Mouse (Mus musculus) intestine, embryonic 14.5 days (tissue): ENCODE measurements around the gene Hmgxb4. TPM values are rescaled to one million over a fixed set of nuclear protein-coding genes. Genes with fewer than 3 reads are reported as not detected.
A peak's percentile ranks its signal among the peaks of the same experiment; 100 is the strongest.

Experiments
- ATAC-seq: fragments of 200-750 bp; cut with Nextera tagmentation; replicated peaks from 2 replicates; pipeline ENCODE4 v1.8.0; 2017; ENCODE audit warnings: low read depth, moderate number of reproducible peaks, moderate TSS enrichment, moderate library complexity; ENCODE audit not compliant: low FRiP score, low TSS enrichment
- DNase-seq: peaks from one replicate; pipeline ENCODE4 v3.0.0-alpha.2; 2018; ENCODE audit warnings: low spot score
- H3K27ac ChIP-seq: fragments of 300-500 bp; sonication (generic); 2 replicates; pipeline ENCODE4 v1.5.1; 2014; ENCODE audit warnings: low read depth, mild to moderate bottlenecking, control low read depth
- H3K27me3 ChIP-seq: fragments of 300-500 bp; sonication (generic); replicated peaks from 2 replicates; pipeline ENCODE4 v1.6.1; 2014; ENCODE audit warnings: low read length, control low read depth; ENCODE audit not compliant: control insufficient read depth, insufficient read depth
- H3K36me3 ChIP-seq: fragments of 300-500 bp; sonication (generic); 2 replicates; pipeline ENCODE4 v1.6.1; 2014; ENCODE audit warnings: low read length, control low read depth; ENCODE audit not compliant: control insufficient read depth, insufficient read depth
- H3K4me1 ChIP-seq: fragments of 300-500 bp; sonication (generic); replicated peaks from 2 replicates; pipeline ENCODE4 v1.6.1; 2014; ENCODE audit warnings: low read length, control low read depth, mixed read lengths; ENCODE audit not compliant: control insufficient read depth, insufficient read depth
- H3K4me2 ChIP-seq: fragments of 300-500 bp; sonication (generic); 2 replicates; pipeline ENCODE4 v1.6.1; 2014; ENCODE audit warnings: low read length
- H3K4me3 ChIP-seq: fragments of 300-500 bp; sonication (generic); 2 replicates; pipeline ENCODE4 v1.5.1; 2014; ENCODE audit warnings: low read depth, low read length, control low read depth, mixed read lengths
- H3K9ac ChIP-seq: fragments of 300-500 bp; sonication (generic); 2 replicates; pipeline ENCODE4 v1.6.1; 2014; ENCODE audit warnings: mild to moderate bottlenecking, low read length
- H3K9me3 ChIP-seq: fragments of 300-500 bp; sonication (generic); 2 replicates; pipeline ENCODE4 v1.6.1; 2016; ENCODE audit warnings: low read length, control low read depth; ENCODE audit not compliant: control insufficient read depth
- WGBS: fragments of 180-500 bp; shearing (Covaris S2); extraction: QIAGEN DNeasy Blood & Tissue Kit; methylation state at CpG from one replicate; pipeline ENCODE4 v1.1.7; 2014; 5-methylcytosine and 5-hydroxymethylcytosine counted together
- polyA plus RNA-seq: library from polyadenylated mRNA; unstranded; fragments of >200 nt; fragmentation: Nextera tagmentation; extraction: Ambion mirVana; gene quantifications from 2 replicates; pipeline ENCODE4 v1.2.1, GENCODE M21; 2014

Hmgxb4 gene
- polyA plus RNA-seq, 1 experiment from 2014 or later: 46.3 TPM

DNA sequence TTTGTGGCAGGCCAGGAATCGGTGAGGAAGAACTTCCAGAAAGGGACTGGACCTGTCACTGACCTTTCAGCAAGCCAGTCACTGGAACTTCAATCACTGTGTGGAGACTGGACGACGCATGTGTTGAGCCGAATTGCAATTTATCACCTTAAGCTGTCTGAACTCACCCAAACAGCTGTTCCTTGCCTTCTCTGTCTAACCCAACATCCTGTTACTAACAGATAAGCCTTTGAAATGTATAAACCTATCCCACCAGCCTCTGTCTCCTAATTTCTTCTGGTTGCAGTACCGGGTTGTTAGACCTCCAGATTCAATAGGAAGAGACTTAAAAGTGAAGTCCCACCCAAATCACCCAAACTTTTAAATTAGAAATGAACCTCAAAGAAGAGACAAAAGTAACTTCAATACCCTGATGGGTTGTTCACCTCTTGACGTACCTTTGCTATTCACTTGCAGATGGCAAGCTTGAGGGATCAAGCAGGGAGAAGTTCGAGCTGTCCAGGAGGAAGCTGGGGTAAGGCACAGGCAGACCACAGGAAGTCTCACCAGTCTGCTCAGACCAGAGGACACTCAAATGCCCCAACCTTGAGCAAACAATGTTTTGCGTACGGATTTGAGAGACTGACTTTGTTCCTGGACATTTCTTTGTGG lies 13.0 kb upstream of the Hmgxb4 start:
- H3K9me3 ChIP-seq: no peaks in the 10 kb centered on the region
- no peak overlapping the region for H3K4me3 ChIP-seq
- H3K36me3 ChIP-seq: no peaks in the 10 kb centered on the region
- H3K27me3 ChIP-seq: no peaks in the 10 kb centered on the region
- ATAC-seq: 0 out of 2 replicates have a peak, but pooled peaks have one; percentile 45
- H3K4me2 ChIP-seq: no peak overlapping the region
- H3K4me1 ChIP-seq: peaks cover 7% of the 10 kb centered on the region; the same call in 1 of the 2 replicates
- 0 out of 2 replicates have a peak overlapping the region, but pooled peaks have one; percentile 13 for H3K9ac ChIP-seq
- no peak for DNase-seq
- H3K27ac ChIP-seq: no peak overlapping the region
- 34% methylated on average over 9 of the region's 9 CpGs for WGBS

DNA sequence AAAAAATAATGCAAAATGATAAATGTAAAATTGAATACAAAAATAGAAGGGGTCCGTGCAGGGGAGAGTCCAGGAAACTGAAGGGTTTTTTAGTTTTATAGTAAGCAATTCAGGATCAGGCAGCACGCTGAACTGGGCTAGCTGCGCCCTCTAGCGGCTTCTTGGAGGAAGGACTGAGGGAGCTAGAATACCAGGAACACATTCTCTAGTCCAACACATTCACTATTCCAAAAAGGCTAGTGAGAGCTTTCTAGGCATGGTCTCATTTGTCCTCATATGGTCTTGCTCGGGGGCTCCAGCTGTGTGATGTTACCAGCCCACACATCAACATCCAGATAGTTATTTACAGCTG lies 12.5 kb upstream of the Hmgxb4 start:
- no peak overlapping the region for H3K9ac ChIP-seq
- peaks cover 7% of the 10 kb centered on the region; the same call in 1 of the 2 replicates for H3K4me1 ChIP-seq
- H3K9me3 ChIP-seq: no peaks in the 10 kb centered on the region
- no peaks in the 10 kb centered on the region for H3K36me3 ChIP-seq
- no peak overlapping the region for H3K4me2 ChIP-seq
- no peak overlapping the region for H3K4me3 ChIP-seq
- DNase-seq (peak; percentile 74), ATAC-seq (0 out of 2 replicates have a peak, but pooled peaks have one; percentile 65)
- H3K27me3 ChIP-seq: no peaks in the 10 kb centered on the region
- no peak overlapping the region for H3K27ac ChIP-seq
- WGBS: 4% methylated on average over 5 of the region's 5 CpGs

- DNase-seq (no peak), ATAC-seq (no peak)
- H3K36me3 ChIP-seq: no peaks in the 10 kb centered on the region
- no peak overlapping the region for H3K27ac ChIP-seq
- H3K4me1 ChIP-seq: peaks cover 7% of the 10 kb centered on the region; the same call in 1 of the 2 replicates
- H3K9ac ChIP-seq: no peak overlapping the region
- H3K27me3 ChIP-seq: no peaks in the 10 kb centered on the region
- 87% methylated on average over 6 of the region's 6 CpGs for WGBS
- no peaks in the 10 kb centered on the region for H3K9me3 ChIP-seq
- H3K4me3 ChIP-seq: no peak overlapping the region
- H3K4me2 ChIP-seq: no peak overlapping the region
These were observed 11.3 kb upstream of the Hmgxb4 start for GRCm38 (mm10) chr8:74981809-74982208.

- Histone ChIP-seq H3K9me3 (no peaks in the 10 kb centered on the region), H3K27ac (no peak overlapping the region), H3K9ac (no peak overlapping the region), H3K4me3 (no peak overlapping the region), H3K4me1 (no peaks in the 10 kb centered on the region), H3K4me2 (no peak overlapping the region), H3K27me3 (no peaks in the 10 kb centered on the region), H3K36me3 (no peaks in the 10 kb centered on the region)
- ATAC-seq (no peak), DNase-seq (no peak)
- WGBS: 79% methylated on average over 5 of the region's 5 CpGs
These were observed 5.7 kb upstream of the Hmgxb4 start for GRCm38 (mm10) chr8:74987436-74987835.

- Histone ChIP-seq H3K4me2 (peak overlapping the region; percentile 29; the same call in 1 of the 2 replicates), H3K9me3 (no peaks in the 10 kb centered on the region), H3K36me3 (no peaks in the 10 kb centered on the region), H3K4me3 (no peak overlapping the region), H3K27me3 (no peaks in the 10 kb centered on the region), H3K27ac (no peak overlapping the region), H3K4me1 (peaks cover 9% of the 10 kb centered on the region), H3K9ac (no peak overlapping the region)
- no peak for ATAC-seq
- no peak for DNase-seq
- WGBS: 17% methylated on average over 15 of the region's 15 CpGs
These were observed 3.1 kb upstream of the Hmgxb4 start for GRCm38 (mm10) chr8:74990021-74990420.

DNA sequence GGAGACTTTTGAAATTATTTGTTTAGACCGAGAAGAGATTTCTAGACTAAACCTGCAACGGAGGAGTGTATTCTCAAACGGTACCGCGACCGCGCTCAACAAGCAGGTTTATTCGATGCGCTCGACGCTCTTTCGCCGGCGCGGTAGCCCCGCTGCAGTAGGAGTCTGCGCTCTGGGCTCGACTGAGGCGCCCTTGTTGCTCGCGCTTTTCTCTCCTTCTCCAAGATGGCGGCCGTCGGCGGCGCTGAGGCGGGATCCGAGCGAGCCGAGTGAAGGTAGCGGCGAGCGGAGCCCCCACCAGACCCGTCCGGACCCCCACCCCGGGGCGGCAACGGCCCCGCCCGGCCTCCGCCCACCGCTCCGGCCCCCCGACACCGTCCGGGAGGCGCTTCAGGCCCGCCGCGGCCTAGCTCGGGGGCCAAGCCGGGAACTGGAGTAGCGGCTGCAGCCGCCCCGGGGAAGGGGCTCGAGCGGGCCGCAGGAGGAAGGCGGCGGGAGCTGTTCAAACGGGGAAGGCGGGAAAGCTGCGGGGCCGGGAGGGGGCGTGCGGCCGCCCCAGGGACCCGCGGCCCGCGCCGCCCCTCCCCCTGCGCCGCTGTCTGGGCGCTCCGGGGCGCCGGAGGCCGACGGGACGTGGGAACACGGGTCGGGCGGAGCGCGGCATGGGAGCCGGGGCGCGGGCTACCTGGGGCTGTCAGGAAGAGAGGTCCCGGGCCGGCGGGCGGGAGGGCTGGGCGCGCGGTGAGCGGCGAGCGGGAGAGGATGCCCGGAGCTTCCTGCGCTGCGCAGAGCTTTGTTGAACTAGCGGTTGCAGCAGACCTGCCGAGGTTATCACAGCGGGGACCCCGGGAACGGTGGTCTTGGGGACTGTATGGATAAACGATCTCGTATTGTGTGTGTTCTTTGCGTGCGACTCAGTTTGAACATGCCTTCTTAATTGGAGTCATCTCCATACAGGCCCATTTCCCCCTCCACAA lies 607 bp downstream of the Hmgxb4 start:
- Histone ChIP-seq H3K9ac (peak overlapping the region; percentile 98), H3K27me3 (no peaks in the 10 kb centered on the region), H3K36me3 (peaks cover 5% of the 10 kb centered on the region), H3K4me2 (peak overlapping the region; percentile 66), H3K9me3 (no peaks in the 10 kb centered on the region), H3K27ac (peak overlapping the region; percentile 96), H3K4me3 (peak overlapping the region; percentile 73), H3K4me1 (peaks cover 10% of the 10 kb centered on the region)
- peak; percentile 93 for ATAC-seq
- under 1% methylated on average over 104 of the region's 111 CpGs for WGBS
- peak; percentile 90 for DNase-seq

GRCm38 (mm10) chr8:74994540-74994939 lies 1.4 kb downstream of the Hmgxb4 start:
- H3K27me3 ChIP-seq: no peaks in the 10 kb centered on the region
- H3K27ac ChIP-seq: peak overlapping the region; percentile 96; the same call in 1 of the 2 replicates
- peaks cover 13% of the 10 kb centered on the region for H3K36me3 ChIP-seq
- peaks cover 10% of the 10 kb centered on the region for H3K4me1 ChIP-seq
- H3K4me2 ChIP-seq: peak overlapping the region; percentile 61
- H3K4me3 ChIP-seq: peak overlapping the region; percentile 73
- 0 out of 2 replicates have a peak, but pooled peaks have one; percentile 13 for ATAC-seq
- peak; percentile 61 for DNase-seq
- peak overlapping the region; percentile 98 for H3K9ac ChIP-seq
- no peaks in the 10 kb centered on the region for H3K9me3 ChIP-seq
- WGBS: 4% methylated on average over 7 of the region's 7 CpGs

GRCm38 (mm10) chr8:75000431-75000830 lies 7.3 kb downstream of the Hmgxb4 start:
- Histone ChIP-seq H3K9me3 (no peaks in the 10 kb centered on the region), H3K9ac (no peak overlapping the region), H3K27me3 (no peaks in the 10 kb centered on the region), H3K4me3 (no peak overlapping the region), H3K36me3 (peaks cover 60% of the 10 kb centered on the region), H3K4me2 (no peak overlapping the region), H3K27ac (no peak overlapping the region), H3K4me1 (no peaks in the 10 kb centered on the region)
- ATAC-seq: no peak
- DNase-seq: no peak
- 94% methylated on average over 3 of the region's 3 CpGs for WGBS
